Mouse (Mus musculus) CH12.LX (cell line): Measurements from ENCODE around the gene Aif1l.

Experiments used
- CHD2 ChIP-seq: IDR thresholded peaks from 2 replicates; pipeline ENCODE4 v1.6.1; 2011; ENCODE audit warnings: low read length, improper control_type of control experiment
- CTCF ChIP-seq, 2 experiments: IDR thresholded peaks in 1 of 2; conservative IDR thresholded peaks in 1 of 2; 2 replicates each; pipeline ENCODE4 v1.5.1; 2011 to 2012; ENCODE audit warnings: low read depth in 2 of 2, low read length in 2 of 2, improper control_type of control experiment in 1 of 2, inconsistent platforms in 1 of 2, mild to moderate bottlenecking in 1 of 2, moderate library complexity in 1 of 2
- SIN3A ChIP-seq: IDR thresholded peaks from 2 replicates; pipeline ENCODE4 v1.6.1; 2012; ENCODE audit warnings: low read length, improper control_type of control experiment, inconsistent platforms

DNA sequence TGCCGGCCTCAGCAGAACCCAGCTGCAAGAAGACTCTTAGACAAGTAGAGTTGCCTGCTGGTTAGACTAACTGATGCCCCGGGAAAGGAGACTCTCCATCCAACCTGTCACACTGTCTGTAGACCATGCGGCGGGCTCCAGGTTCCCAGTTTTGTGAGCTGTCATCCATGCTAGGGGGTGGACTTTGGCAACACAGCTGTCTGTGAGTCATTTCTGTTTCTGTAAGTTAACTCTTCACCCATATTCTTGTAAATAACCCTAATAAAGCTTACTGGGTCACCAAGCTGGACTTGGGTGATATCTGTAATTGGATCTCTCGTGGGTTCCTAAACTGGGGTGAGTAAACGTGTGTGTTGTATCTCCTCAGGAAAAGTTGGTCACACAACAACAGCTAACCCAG is 1.1 kb upstream of the Aif1l start:
- TF ChIP-seq CHD2 (no peak), CTCF (conservative IDR thresholded peaks at IDR 0.05 in 1 of 2, IDR thresholded peaks at IDR 0.05 in 1 of 2; ENCODE audit: low read depth in 2 of 2, low read length in 2 of 2) (no peak), SIN3A (no peak)
